Mouse (Mus musculus): Measurements from ENCODE around the gene Iqcf6. TPM values are rescaled to one million over a fixed set of nuclear protein-coding genes. Genes with fewer than 3 reads are reported as not detected.
"Not testable (repeated sequence)": the region's sequence is repeated elsewhere in the genome, so short reads cannot be mapped to it uniquely, and the experiment has no call there.

Iqcf6 gene
- polyA plus RNA-seq (2012; rRNA removed) = not detected in 2 replicates

GRCm38 (mm10) chr9:106626282-106626681 is at the start of gene Iqcf6:
Gene Iqcf6 (plus strand): TSS chr9:106626582.
- TF ChIP-seq POLR2A (IDR thresholded peaks at IDR 0.05; ENCODE audit: control insufficient read depth, extremely low read depth, insufficient read depth, low read length, poor library complexity) = no peak
- no peak for TF ChIP-seq CTCF (IDR thresholded peaks at IDR 0.05; ENCODE audit: borderline replicate concordance, control insufficient read depth, extremely low read depth, insufficient read depth, low read length, poor library complexity)
- no peak within 1 kb of the TSS for H3K27ac ChIP-seq (ENCODE audit: control insufficient read depth, insufficient read depth, low read length)
- H3K27me3 ChIP-seq (ENCODE audit: control insufficient read depth, insufficient read depth, low read length) = no peaks in the 10 kb centered on the region; the same call in 1 of the 2 replicates
- WGBS = 81% methylated on average over 2 of the region's 2 CpGs
- H3K4me3 ChIP-seq (ENCODE audit: control insufficient read depth, insufficient read depth, low read length) = no peak within 1 kb of the TSS
- H3K4me1 ChIP-seq (replicated peaks; ENCODE audit: control insufficient read depth, insufficient read depth, low read length) = no peaks in the 10 kb centered on the region
- H3K36me3 ChIP-seq (ENCODE audit: control insufficient read depth, insufficient read depth, low read length) = no peaks in the 10 kb centered on the region
- DNase-seq = no peak

- H3K36me3 ChIP-seq (ENCODE audit: control insufficient read depth, insufficient read depth, low read length) = no peaks in the 10 kb centered on the region
- TF ChIP-seq CTCF (IDR thresholded peaks at IDR 0.05; ENCODE audit: borderline replicate concordance, control insufficient read depth, extremely low read depth, insufficient read depth, low read length, poor library complexity) = no peak
- TF ChIP-seq POLR2A (IDR thresholded peaks at IDR 0.05; ENCODE audit: control insufficient read depth, extremely low read depth, insufficient read depth, low read length, poor library complexity) = no peak
- no peak for DNase-seq
- no peak overlapping the region for H3K4me3 ChIP-seq (ENCODE audit: control insufficient read depth, insufficient read depth, low read length)
- H3K27ac ChIP-seq (ENCODE audit: control insufficient read depth, insufficient read depth, low read length) = no peak overlapping the region
- 80% methylated on average over 7 of the region's 7 CpGs for WGBS
- no peaks in the 10 kb centered on the region for H3K4me1 ChIP-seq (replicated peaks; ENCODE audit: control insufficient read depth, insufficient read depth, low read length)
- H3K27me3 ChIP-seq (ENCODE audit: control insufficient read depth, insufficient read depth, low read length) = no peaks in the 10 kb centered on the region
Observed at GRCm38 (mm10) chr9:106580016-106580415, 46.4 kb upstream of the Iqcf6 start.

GRCm38 (mm10) chr9:106582552-106582951 is 43.8 kb upstream of the Iqcf6 start:
- H3K36me3 ChIP-seq (ENCODE audit: control insufficient read depth, insufficient read depth, low read length) = no peaks in the 10 kb centered on the region
- H3K27ac ChIP-seq (ENCODE audit: control insufficient read depth, insufficient read depth, low read length) = no peak overlapping the region
- no peak overlapping the region for H3K4me3 ChIP-seq (ENCODE audit: control insufficient read depth, insufficient read depth, low read length)
- WGBS = 89% methylated on average over 1 of the region's 1 CpGs
- DNase-seq = no peak
- H3K27me3 ChIP-seq (ENCODE audit: control insufficient read depth, insufficient read depth, low read length) = no peaks in the 10 kb centered on the region
- H3K4me1 ChIP-seq (replicated peaks; ENCODE audit: control insufficient read depth, insufficient read depth, low read length) = no peaks in the 10 kb centered on the region
- TF ChIP-seq POLR2A (IDR thresholded peaks at IDR 0.05; ENCODE audit: control insufficient read depth, extremely low read depth, insufficient read depth, low read length, poor library complexity) (no peak), CTCF (IDR thresholded peaks at IDR 0.05; ENCODE audit: borderline replicate concordance, control insufficient read depth, extremely low read depth, insufficient read depth, low read length, poor library complexity) (no peak)

- H3K36me3 ChIP-seq (ENCODE audit: control insufficient read depth, insufficient read depth, low read length) = no peaks in the 10 kb centered on the region
- H3K27ac ChIP-seq (ENCODE audit: control insufficient read depth, insufficient read depth, low read length) = no peak overlapping the region
- 91% methylated on average over 5 of the region's 5 CpGs for WGBS
- H3K4me1 ChIP-seq (replicated peaks; ENCODE audit: control insufficient read depth, insufficient read depth, low read length) = no peaks in the 10 kb centered on the region
- no peak overlapping the region for H3K4me3 ChIP-seq (ENCODE audit: control insufficient read depth, insufficient read depth, low read length)
- no peaks in the 10 kb centered on the region for H3K27me3 ChIP-seq (ENCODE audit: control insufficient read depth, insufficient read depth, low read length)
- no peak for TF ChIP-seq POLR2A (IDR thresholded peaks at IDR 0.05; ENCODE audit: control insufficient read depth, extremely low read depth, insufficient read depth, low read length, poor library complexity)
- no peak for DNase-seq
Observed at GRCm38 (mm10) chr9:106592158-106592557, 34.2 kb upstream of the Iqcf6 start.

- 49% methylated on average over 4 of the region's 4 CpGs for WGBS
- H3K27me3 ChIP-seq (ENCODE audit: control insufficient read depth, insufficient read depth, low read length); H3K4me3 ChIP-seq (ENCODE audit: control insufficient read depth, insufficient read depth, low read length); H3K4me1 ChIP-seq (replicated peaks; ENCODE audit: control insufficient read depth, insufficient read depth, low read length); H3K27ac ChIP-seq (ENCODE audit: control insufficient read depth, insufficient read depth, low read length); H3K36me3 ChIP-seq (ENCODE audit: control insufficient read depth, insufficient read depth, low read length); DNase-seq: not testable (repeated sequence)
Observed at GRCm38 (mm10) chr9:106595402-106595801, 31.0 kb upstream of the Iqcf6 start.

GRCm38 (mm10) chr9:106595836-106596235 is 30.5 kb upstream of the Iqcf6 start:
- TF ChIP-seq CTCF (IDR thresholded peaks at IDR 0.05; ENCODE audit: borderline replicate concordance, control insufficient read depth, extremely low read depth, insufficient read depth, low read length, poor library complexity) (no peak), POLR2A (IDR thresholded peaks at IDR 0.05; ENCODE audit: control insufficient read depth, extremely low read depth, insufficient read depth, low read length, poor library complexity) (no peak)
- 83% methylated on average over 7 of the region's 7 CpGs for WGBS

GRCm38 (mm10) chr9:106598466-106598865 is 27.9 kb upstream of the Iqcf6 start:
- Histone ChIP-seq H3K27me3 (ENCODE audit: control insufficient read depth, insufficient read depth, low read length) (no peaks in the 10 kb centered on the region), H3K4me3 (ENCODE audit: control insufficient read depth, insufficient read depth, low read length) (no peak overlapping the region), H3K4me1 (replicated peaks; ENCODE audit: control insufficient read depth, insufficient read depth, low read length) (no peaks in the 10 kb centered on the region), H3K27ac (ENCODE audit: control insufficient read depth, insufficient read depth, low read length) (no peak overlapping the region), H3K36me3 (ENCODE audit: control insufficient read depth, insufficient read depth, low read length) (no peaks in the 10 kb centered on the region)
- WGBS = 47% methylated on average over 7 of the region's 7 CpGs
- no peak for TF ChIP-seq CTCF (IDR thresholded peaks at IDR 0.05; ENCODE audit: borderline replicate concordance, control insufficient read depth, extremely low read depth, insufficient read depth, low read length, poor library complexity)
- TF ChIP-seq POLR2A (IDR thresholded peaks at IDR 0.05; ENCODE audit: control insufficient read depth, extremely low read depth, insufficient read depth, low read length, poor library complexity) = no peak
- no peak for DNase-seq

More at GRCm38 (mm10) chr9:106595836-106596235, 30.5 kb upstream of the Iqcf6 start:
- Histone ChIP-seq H3K27ac (ENCODE audit: control insufficient read depth, insufficient read depth, low read length) (no peak overlapping the region), H3K4me3 (ENCODE audit: control insufficient read depth, insufficient read depth, low read length) (no peak overlapping the region), H3K36me3 (ENCODE audit: control insufficient read depth, insufficient read depth, low read length) (no peaks in the 10 kb centered on the region), H3K27me3 (ENCODE audit: control insufficient read depth, insufficient read depth, low read length) (no peaks in the 10 kb centered on the region), H3K4me1 (replicated peaks; ENCODE audit: control insufficient read depth, insufficient read depth, low read length) (no peaks in the 10 kb centered on the region)
- no peak for DNase-seq

Measured in thymus, adult 2 months (tissue).